Mouse (Mus musculus): Measurements from ENCODE around the gene Syne4. TPM values are rescaled to one million over a fixed set of nuclear protein-coding genes. Genes with fewer than 3 reads are reported as not detected.
A peak's percentile ranks its signal among the peaks of the same experiment; 100 is the strongest.

The Syne4 gene
- polyA plus RNA-seq, 1 experiment from 2014 or later: 6.1 TPM

DNA sequence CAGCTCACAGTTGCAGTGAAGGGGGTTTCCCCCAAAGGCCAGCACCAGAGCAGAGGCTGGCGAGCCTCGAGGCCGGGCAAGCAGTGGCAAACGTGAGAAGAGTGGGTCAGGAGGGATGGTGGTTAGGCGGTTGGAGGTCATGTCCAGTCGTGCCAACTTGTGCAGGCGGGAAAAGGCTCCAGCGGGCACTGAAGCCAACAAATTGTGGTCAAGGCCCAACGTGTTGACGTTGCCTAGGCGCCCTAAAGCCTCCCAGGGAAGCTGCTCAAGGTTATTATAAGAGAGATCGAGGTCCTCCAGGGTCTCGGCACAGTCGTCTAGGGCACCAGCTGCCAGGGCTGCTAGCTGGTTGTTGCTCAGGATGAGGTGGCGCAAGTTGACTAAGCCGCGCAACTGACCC, 45.4 kb downstream of the Syne4 start:
- ATAC-seq (replicated peaks; ENCODE audit: insufficient number of reproducible peaks, insufficient read depth, low FRiP score, low read depth): no peak
- Histone ChIP-seq H3K4me1 (replicated peaks) (peaks cover 12% of the 10 kb centered on the region), H3K36me3 (no peaks in the 10 kb centered on the region), H3K9me3 (replicated peaks) (no peaks in the 10 kb centered on the region), H3K4me3 (no peak overlapping the region), H3K9ac (no peak overlapping the region), H3K4me2 (no peak overlapping the region), H3K27me3 (peaks cover 23% of the 10 kb centered on the region), H3K27ac (no peak overlapping the region)
- WGBS: 81% methylated on average over 17 of the region's 17 CpGs

DNA sequence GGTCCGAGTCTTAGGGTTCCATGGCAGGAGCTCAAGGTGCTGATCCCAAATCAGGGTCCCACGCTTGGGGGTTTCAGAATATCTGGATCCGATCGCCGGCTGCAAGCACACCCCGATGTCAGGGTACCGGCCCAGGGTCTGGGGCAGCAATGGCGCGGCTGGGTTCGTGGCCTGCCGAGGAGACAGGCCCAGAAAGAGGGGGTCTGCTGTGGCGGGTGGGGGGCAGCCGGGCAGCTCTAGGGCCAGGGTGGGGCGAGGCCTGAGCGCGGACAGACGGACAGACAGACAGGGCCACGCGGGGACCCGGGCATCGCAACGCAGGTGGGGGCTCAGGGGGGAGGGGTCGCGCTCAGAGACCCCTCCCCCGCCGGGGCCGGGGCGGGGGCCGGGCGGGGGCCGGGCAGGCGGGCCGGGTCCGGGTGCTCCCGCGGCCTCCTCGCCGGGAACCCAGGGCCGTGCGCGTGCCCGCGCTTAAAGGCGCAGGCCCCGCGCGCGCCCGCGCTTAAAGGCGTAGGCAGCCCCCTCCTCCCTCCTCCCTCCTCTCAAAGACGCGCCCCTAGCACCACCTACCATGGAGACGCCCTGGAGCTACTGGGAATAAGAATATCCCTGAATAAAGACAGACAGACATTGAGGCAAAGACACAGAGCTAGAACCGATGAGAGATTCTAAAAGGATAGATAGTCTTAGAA, 48.2 kb downstream of the Syne4 start, which contains the start of gene Lrfn3:
TSS of gene Lrfn3 (minus strand) at position 121 of the 692 bp plus-strand sequence.
- WGBS: 2% methylated on average over 27 of the region's 55 CpGs
- no peak within 1 kb of the TSS for H3K27ac ChIP-seq
- peak within 1 kb of the TSS; percentile 71 for H3K9ac ChIP-seq
- H3K4me1 ChIP-seq (replicated peaks): peaks cover 12% of the 10 kb centered on the region
- peak; percentile 40; the same call in 1 of the 2 replicates for ATAC-seq (replicated peaks; ENCODE audit: insufficient number of reproducible peaks, insufficient read depth, low FRiP score, low read depth)
- no peaks in the 10 kb centered on the region for H3K9me3 ChIP-seq (replicated peaks)
- H3K4me3 ChIP-seq: peak within 1 kb of the TSS; percentile 67
- H3K36me3 ChIP-seq: no peaks in the 10 kb centered on the region
- peaks cover 29% of the 10 kb centered on the region for H3K27me3 ChIP-seq
- peak within 1 kb of the TSS; percentile 91 for H3K4me2 ChIP-seq

- H3K36me3 ChIP-seq: no peaks in the 10 kb centered on the region
- H3K9me3 ChIP-seq (replicated peaks): no peaks in the 10 kb centered on the region
- H3K4me3 ChIP-seq: peak overlapping the region; percentile 67
- H3K27ac ChIP-seq: no peak overlapping the region
- WGBS: 61% methylated on average over 6 of the region's 6 CpGs
- peak overlapping the region; percentile 91 for H3K4me2 ChIP-seq
- no peak for ATAC-seq (replicated peaks; ENCODE audit: insufficient number of reproducible peaks, insufficient read depth, low FRiP score, low read depth)
- peak overlapping the region; percentile 71 for H3K9ac ChIP-seq
- peaks cover 12% of the 10 kb centered on the region for H3K4me1 ChIP-seq (replicated peaks)
- peaks cover 29% of the 10 kb centered on the region for H3K27me3 ChIP-seq
These were observed 48.7 kb downstream of the Syne4 start for GRCm38 (mm10) chr7:30363344-30363738.

- Histone ChIP-seq H3K4me3 (no peak overlapping the region), H3K9ac (no peak overlapping the region), H3K27ac (no peak overlapping the region), H3K4me1 (replicated peaks) (peaks cover 8% of the 10 kb centered on the region), H3K36me3 (no peaks in the 10 kb centered on the region), H3K9me3 (replicated peaks) (no peaks in the 10 kb centered on the region), H3K27me3 (peaks cover 28% of the 10 kb centered on the region), H3K4me2 (no peak overlapping the region)
- 53% methylated on average over 2 of the region's 2 CpGs for WGBS
- no peak for ATAC-seq (replicated peaks; ENCODE audit: insufficient number of reproducible peaks, insufficient read depth, low FRiP score, low read depth)
These were observed 52.9 kb downstream of the Syne4 start for GRCm38 (mm10) chr7:30367466-30367865.

Other genes with a start within 250 kb of the Syne4 start
- gene Zfp82, start 241.9 kb upstream of the Syne4 start, polyA plus RNA-seq (2015; fragmentation: Nextera tagmentation; extraction: Ambion mirVana): 3.5 and 4.6 TPM in 2 replicates
- gene Gm26920, start 224.4 kb upstream of the Syne4 start, polyA plus RNA-seq (2015; fragmentation: Nextera tagmentation; extraction: Ambion mirVana): 0.59 TPM in 1 of 2 replicates, not detected in the other
- gene Zfp566, start 224.3 kb upstream of the Syne4 start, polyA plus RNA-seq (2015; fragmentation: Nextera tagmentation; extraction: Ambion mirVana): 5.1 and 6.3 TPM in 2 replicates
- gene Zfp260, start 220.0 kb upstream of the Syne4 start, polyA plus RNA-seq (2015; fragmentation: Nextera tagmentation; extraction: Ambion mirVana): 72.9 and 75.3 TPM in 2 replicates
- gene Zfp382, start 192.9 kb upstream of the Syne4 start, polyA plus RNA-seq (2015; fragmentation: Nextera tagmentation; extraction: Ambion mirVana): 10.0 and 13.7 TPM in 2 replicates
- gene Zfp146, start 145.1 kb upstream of the Syne4 start, polyA plus RNA-seq (2015; fragmentation: Nextera tagmentation; extraction: Ambion mirVana): 6.9 and 8.5 TPM in 2 replicates
- 369 and 603 TPM in 2 replicates for gene Cox7a1, start 130.7 kb upstream of the Syne4 start, polyA plus RNA-seq (2015; fragmentation: Nextera tagmentation; extraction: Ambion mirVana)
- gene Capns1, start 116.0 kb upstream of the Syne4 start, polyA plus RNA-seq (2015; fragmentation: Nextera tagmentation; extraction: Ambion mirVana): 77.4 and 96.6 TPM in 2 replicates
- 99.7 and 105 TPM in 2 replicates for gene Polr2i, start 82.9 kb upstream of the Syne4 start, polyA plus RNA-seq (2015; fragmentation: Nextera tagmentation; extraction: Ambion mirVana)
- gene Tbcb, start 82.5 kb upstream of the Syne4 start, polyA plus RNA-seq (2015; fragmentation: Nextera tagmentation; extraction: Ambion mirVana): 125 and 140 TPM in 2 replicates
- gene Ovol3, start 79.1 kb upstream of the Syne4 start, polyA plus RNA-seq (2015; fragmentation: Nextera tagmentation; extraction: Ambion mirVana): not detected in 2 replicates
- gene Thap8, start 34.7 kb upstream of the Syne4 start, polyA plus RNA-seq (2015; fragmentation: Nextera tagmentation; extraction: Ambion mirVana): 0.42 and 0.61 TPM in 2 replicates
- 6.7 and 8.6 TPM in 2 replicates for gene Wdr62, start 34.4 kb upstream of the Syne4 start, polyA plus RNA-seq (2015; fragmentation: Nextera tagmentation; extraction: Ambion mirVana)
- 8.0 and 12.0 TPM in 2 replicates for gene Clip3, start 23.1 kb upstream of the Syne4 start, polyA plus RNA-seq (2015; fragmentation: Nextera tagmentation; extraction: Ambion mirVana)
- gene Alkbh6, start 6.1 kb upstream of the Syne4 start, polyA plus RNA-seq (2015; fragmentation: Nextera tagmentation; extraction: Ambion mirVana): 57.4 and 64.4 TPM in 2 replicates
- 5.1 TPM in 1 of 2 replicates, not detected in the other for gene E130208F15Rik, start 6.9 kb downstream of the Syne4 start, polyA plus RNA-seq (2015; fragmentation: Nextera tagmentation; extraction: Ambion mirVana)
- gene Sdhaf1, start 9.1 kb downstream of the Syne4 start, polyA plus RNA-seq (2015; fragmentation: Nextera tagmentation; extraction: Ambion mirVana): 14.4 and 17.5 TPM in 2 replicates
- 1.4 and 2.1 TPM in 2 replicates for gene Lrfn3, start 48.0 kb downstream of the Syne4 start, polyA plus RNA-seq (2015; fragmentation: Nextera tagmentation; extraction: Ambion mirVana)
- gene Tyrobp, start 99.0 kb downstream of the Syne4 start, polyA plus RNA-seq (2015; fragmentation: Nextera tagmentation; extraction: Ambion mirVana): 27.1 and 46.0 TPM in 2 replicates
- 0.98 and 2.7 TPM in 2 replicates for gene Hcst, start 105.0 kb downstream of the Syne4 start, polyA plus RNA-seq (2015; fragmentation: Nextera tagmentation; extraction: Ambion mirVana)
- gene Nfkbid, start 106.9 kb downstream of the Syne4 start, polyA plus RNA-seq (2015; fragmentation: Nextera tagmentation; extraction: Ambion mirVana): 0.76 and 1.5 TPM in 2 replicates
- 14.7 and 21.7 TPM in 2 replicates for gene Aplp1, start 130.7 kb downstream of the Syne4 start, polyA plus RNA-seq (2015; fragmentation: Nextera tagmentation; extraction: Ambion mirVana)
- gene Kirrel2, start 142.9 kb downstream of the Syne4 start, polyA plus RNA-seq (2015; fragmentation: Nextera tagmentation; extraction: Ambion mirVana): 0.16 TPM in 2 replicates
- 0.09 and 0.14 TPM in 2 replicates for gene Nphs1, start 143.5 kb downstream of the Syne4 start, polyA plus RNA-seq (2015; fragmentation: Nextera tagmentation; extraction: Ambion mirVana)
- 0.15 and 0.74 TPM in 2 replicates for gene Prodh2, start 178.8 kb downstream of the Syne4 start, polyA plus RNA-seq (2015; fragmentation: Nextera tagmentation; extraction: Ambion mirVana)
- 6.2 and 8.1 TPM in 2 replicates for gene Arhgap33, start 220.3 kb downstream of the Syne4 start, polyA plus RNA-seq (2015; fragmentation: Nextera tagmentation; extraction: Ambion mirVana)
- 155 and 176 TPM in 2 replicates for gene Hspb6, start 237.4 kb downstream of the Syne4 start, polyA plus RNA-seq (2015; fragmentation: Nextera tagmentation; extraction: Ambion mirVana)
- 8.0 and 9.4 TPM in 2 replicates for gene Proser3, start 237.5 kb downstream of the Syne4 start, polyA plus RNA-seq (2015; fragmentation: Nextera tagmentation; extraction: Ambion mirVana)
- gene Lin37, start 245.0 kb downstream of the Syne4 start, polyA plus RNA-seq (2015; fragmentation: Nextera tagmentation; extraction: Ambion mirVana): 32.7 and 33.1 TPM in 2 replicates
- 90.0 and 97.8 TPM in 2 replicates for gene U2af1l4, start 248.5 kb downstream of the Syne4 start, polyA plus RNA-seq (2015; fragmentation: Nextera tagmentation; extraction: Ambion mirVana)
- gene Gm49396, start 248.5 kb downstream of the Syne4 start, polyA plus RNA-seq (2015; fragmentation: Nextera tagmentation; extraction: Ambion mirVana): 8.4 and 10.8 TPM in 2 replicates
- gene Psenen, start 248.8 kb downstream of the Syne4 start, polyA plus RNA-seq (2015; fragmentation: Nextera tagmentation; extraction: Ambion mirVana): 104 and 106 TPM in 2 replicates

Measured in heart, embryonic 15.5 days (tissue).